Mouse (Mus musculus) embryo, embryonic 11.5 days (tissue): Measurements from ENCODE around the gene Dlx1.
A peak's percentile ranks its signal among the peaks of the same experiment; 100 is the strongest.

Experiments used
- DNase-seq: peaks from one replicate; pipeline ENCODE4 v3.0.0-alpha.2; 2012; ENCODE audit warnings: low read depth, low spot score

The Dlx1 gene

GRCm38 (mm10) chr2:71545882-71546639 lies 18.1 kb downstream of the Dlx1 start:
- DNase-seq = no peak

- no peak for DNase-seq
These were observed 18.7 kb downstream of the Dlx1 start, which contains the start of gene Dlx2 for GRCm38 (mm10) chr2:71546640-71547071. Gene Dlx2, minus strand, starts transcription at chr2:71546754.

- DNase-seq = peak; percentile 82
These were observed 19.9 kb downstream of the Dlx1 start for GRCm38 (mm10) chr2:71547829-71548228.

- DNase-seq = no peak
These were observed 22.4 kb downstream of the Dlx1 start for GRCm38 (mm10) chr2:71550330-71550729.

- no peak for DNase-seq
These were observed 23.8 kb downstream of the Dlx1 start for GRCm38 (mm10) chr2:71551704-71552103.

- DNase-seq = no peak
These were observed 28.2 kb downstream of the Dlx1 start for GRCm38 (mm10) chr2:71556071-71556470.

GRCm38 (mm10) chr2:71566466-71566865 lies 38.6 kb downstream of the Dlx1 start:
- no peak for DNase-seq

- DNase-seq = no peak
These were observed 45.8 kb downstream of the Dlx1 start for GRCm38 (mm10) chr2:71573736-71574135.

- DNase-seq = no peak
These were observed 49.1 kb downstream of the Dlx1 start for GRCm38 (mm10) chr2:71577059-71577458.

GRCm38 (mm10) chr2:71580632-71581466 lies 52.9 kb downstream of the Dlx1 start:
- peak; percentile 46 for DNase-seq

GRCm38 (mm10) chr2:71581488-71581887 lies 53.6 kb downstream of the Dlx1 start:
- DNase-seq = no peak
